Mouse (Mus musculus) megakaryocyte-erythroid progenitor cell, adult 5-6 weeks (primary cell): ENCODE results near the gene Nt5c2. TPM values are rescaled to one million over a fixed set of nuclear protein-coding genes. Genes with fewer than 3 reads are reported as not detected.
A peak's percentile ranks its signal among the peaks of the same experiment; 100 is the strongest.

Source experiments
- ATAC-seq: replicated peaks from 2 replicates; pipeline ENCODE4 v1.8.0; 2016; ENCODE audit warnings: mild to moderate bottlenecking, inconsistent platforms; ENCODE audit not compliant: severe bottlenecking, poor library complexity, low FRiP score, low TSS enrichment
- total RNA-seq, 2 experiments: library from RNA; stranded (forward) in 1 of 2; stranded (reverse) in 1 of 2; fragments of 200-1000, 215-1000 nt in 1 of 2; fragments of >200 nt in 1 of 2; fragmentation: Nextera tagmentation in 1 of 2; gene quantifications; 2 replicates each; pipeline ENCODE4 v1.2.3; 2014 to 2017

The Nt5c2 gene
- total RNA-seq, 2 experiments from 2014 or later: 87.1 to 142 TPM

- ATAC-seq: no peak
Measured at GRCm38 (mm10) chr19:46901323-46901722, 113.6 kb downstream of the Nt5c2 start.

DNA sequence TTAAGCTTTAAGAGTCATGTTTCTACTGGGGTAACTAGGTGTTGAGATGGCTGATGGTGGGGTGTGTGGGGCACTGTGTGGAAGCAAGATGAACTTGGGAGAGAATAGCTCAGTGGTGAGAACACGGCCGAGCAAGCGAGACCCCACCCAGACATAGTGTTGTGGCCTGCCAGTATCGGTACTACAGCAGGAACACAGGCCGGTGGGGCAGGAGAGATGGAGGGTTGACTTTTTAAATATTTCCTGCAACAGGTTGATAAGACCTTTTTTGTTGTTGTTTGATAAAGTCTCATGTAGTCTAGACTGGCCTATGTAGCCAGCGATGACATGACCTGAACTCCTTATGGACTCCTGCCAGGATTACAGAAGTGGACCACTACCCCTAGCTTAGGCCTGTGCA, 114.2 kb downstream of the Nt5c2 start:
- peak; percentile 83 for ATAC-seq

GRCm38 (mm10) chr19:46899871-46900270, 115.1 kb downstream of the Nt5c2 start:
- no peak for ATAC-seq

- ATAC-seq: no peak
Measured at GRCm38 (mm10) chr19:46899306-46899705, 115.6 kb downstream of the Nt5c2 start.

DNA sequence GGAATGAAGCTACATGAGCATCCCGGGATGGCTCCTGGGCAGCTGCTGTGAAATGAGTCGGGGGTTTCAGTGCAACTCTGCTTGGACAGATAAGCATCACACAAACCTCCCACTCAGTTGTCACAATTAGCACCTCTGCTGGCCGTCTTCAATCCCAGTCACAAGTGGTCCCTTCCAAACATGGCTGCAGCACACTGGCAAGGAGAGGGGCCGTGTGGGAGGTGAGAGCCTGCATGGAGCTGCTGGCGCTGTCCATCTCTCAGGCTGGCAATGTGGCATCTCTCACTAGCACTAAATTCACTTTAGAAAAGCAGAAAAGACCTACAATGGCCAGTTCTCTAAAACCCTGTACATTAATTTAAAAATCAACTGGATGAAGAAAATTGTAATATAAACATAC, 116.7 kb downstream of the Nt5c2 start:
- no peak for ATAC-seq

DNA sequence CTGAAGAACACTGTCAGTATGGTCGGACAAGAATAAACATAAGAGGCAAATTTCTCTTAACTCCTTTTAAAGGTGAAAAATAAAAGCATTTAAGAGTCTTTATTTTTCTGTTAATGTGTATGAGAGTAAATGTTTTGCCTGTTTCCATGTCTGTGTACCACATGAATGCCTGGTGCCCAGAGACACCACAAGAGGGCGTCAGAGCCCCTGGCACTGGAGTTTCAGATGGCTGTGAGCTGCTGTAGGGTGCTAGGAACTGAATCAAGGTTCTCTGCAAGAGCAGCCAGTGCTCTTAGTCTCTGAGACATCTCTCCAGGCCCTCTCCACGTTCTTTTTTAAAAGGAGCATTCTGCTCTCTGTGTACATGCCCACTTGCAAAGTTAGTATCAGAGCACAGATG, 117.8 kb downstream of the Nt5c2 start:
- no peak for ATAC-seq

GRCm38 (mm10) chr19:46893484-46893883, 121.5 kb downstream of the Nt5c2 start:
- ATAC-seq: no peak

DNA sequence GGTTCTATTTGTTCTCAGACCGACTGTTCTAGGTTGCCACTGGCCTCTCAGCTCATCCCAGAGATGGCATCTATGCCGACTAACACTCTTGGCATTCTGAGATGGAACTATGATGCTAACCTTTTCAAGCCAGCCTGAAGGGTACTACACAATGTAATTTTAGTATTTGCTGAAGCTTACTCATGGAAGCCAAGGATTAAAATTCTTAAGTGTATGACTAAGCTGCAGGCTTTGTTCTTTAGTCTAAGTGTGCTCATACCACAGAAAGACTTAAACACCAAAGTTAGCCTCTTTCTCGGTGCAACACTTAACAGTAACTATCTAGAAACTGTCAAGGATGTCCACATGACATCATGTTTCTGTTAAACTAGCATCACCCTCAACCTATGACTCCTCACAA, 122.1 kb downstream of the Nt5c2 start:
- no peak for ATAC-seq

- ATAC-seq: no peak
Measured at GRCm38 (mm10) chr19:46890657-46891056, 124.3 kb downstream of the Nt5c2 start.

DNA sequence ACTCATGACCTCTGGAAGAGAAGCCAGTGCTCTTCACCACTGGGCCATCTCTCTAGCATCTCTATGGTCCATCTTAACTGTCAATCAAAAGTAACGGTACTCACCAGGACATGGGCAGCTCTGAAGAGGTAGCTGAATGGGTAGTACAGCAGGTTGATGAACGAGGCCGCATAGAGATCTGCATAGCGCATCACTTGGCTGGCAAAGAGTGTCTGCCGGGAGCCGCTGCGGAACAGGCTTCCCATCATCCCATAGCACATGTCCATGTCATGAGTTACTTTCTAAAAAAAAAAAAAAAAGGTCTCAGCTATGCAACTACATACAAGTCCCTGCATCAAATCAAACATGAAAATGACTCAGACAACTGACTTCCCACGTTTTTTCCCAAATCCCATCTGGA, 125.3 kb downstream of the Nt5c2 start:
- no peak for ATAC-seq

GRCm38 (mm10) chr19:46887811-46888527, 127.0 kb downstream of the Nt5c2 start:
- peak; percentile 90 for ATAC-seq

DNA sequence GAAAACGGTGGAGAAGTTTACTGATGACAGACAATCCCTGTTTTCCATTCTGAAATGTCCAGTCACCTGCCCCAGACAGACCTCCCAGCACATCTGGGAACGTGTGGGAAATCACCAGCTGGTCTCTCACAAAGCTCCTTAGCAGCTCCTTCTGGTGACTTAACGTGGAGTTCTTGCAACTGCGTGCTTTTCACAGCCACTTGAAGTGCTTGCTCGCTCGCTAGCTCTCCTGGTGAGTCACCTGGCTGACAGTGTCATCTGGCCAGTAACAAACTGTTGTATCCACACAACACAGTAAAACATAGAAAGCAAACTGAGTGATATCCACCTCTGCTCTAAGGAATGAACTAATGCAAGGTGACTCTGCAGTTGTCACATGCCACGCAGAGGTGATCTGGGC, 128.1 kb downstream of the Nt5c2 start:
- no peak for ATAC-seq

GRCm38 (mm10) chr19:46885365-46885764, 129.6 kb downstream of the Nt5c2 start:
- no peak for ATAC-seq

- ATAC-seq: no peak
Measured at GRCm38 (mm10) chr19:46879876-46880275, 135.1 kb downstream of the Nt5c2 start.

GRCm38 (mm10) chr19:46878346-46878745, 136.6 kb downstream of the Nt5c2 start:
- no peak for ATAC-seq

GRCm38 (mm10) chr19:46877886-46878285, 137.1 kb downstream of the Nt5c2 start:
- ATAC-seq: no peak

DNA sequence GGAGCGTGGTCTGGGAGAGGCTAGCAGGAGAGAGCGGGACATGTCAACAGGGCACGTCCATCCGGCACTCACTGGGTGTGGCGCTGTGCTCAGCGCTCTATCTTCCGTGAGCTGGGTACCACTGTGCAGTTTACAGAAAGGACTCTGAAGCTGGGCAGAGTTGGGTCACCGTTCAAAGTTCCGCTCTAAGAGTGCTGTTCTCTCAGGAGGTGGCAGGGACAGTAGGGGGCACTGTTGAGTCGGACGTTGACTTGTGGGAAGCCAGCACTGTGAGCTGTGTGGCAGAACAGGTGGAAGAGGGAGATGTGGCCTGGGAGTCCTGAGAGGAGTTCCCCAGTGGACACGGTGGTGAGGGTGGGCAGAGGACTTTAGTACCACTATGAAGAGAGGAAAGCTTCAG, 139.2 kb downstream of the Nt5c2 start:
- ATAC-seq: peak; percentile 65

- ATAC-seq: no peak
Measured at GRCm38 (mm10) chr19:46873924-46874323, 141.0 kb downstream of the Nt5c2 start.

DNA sequence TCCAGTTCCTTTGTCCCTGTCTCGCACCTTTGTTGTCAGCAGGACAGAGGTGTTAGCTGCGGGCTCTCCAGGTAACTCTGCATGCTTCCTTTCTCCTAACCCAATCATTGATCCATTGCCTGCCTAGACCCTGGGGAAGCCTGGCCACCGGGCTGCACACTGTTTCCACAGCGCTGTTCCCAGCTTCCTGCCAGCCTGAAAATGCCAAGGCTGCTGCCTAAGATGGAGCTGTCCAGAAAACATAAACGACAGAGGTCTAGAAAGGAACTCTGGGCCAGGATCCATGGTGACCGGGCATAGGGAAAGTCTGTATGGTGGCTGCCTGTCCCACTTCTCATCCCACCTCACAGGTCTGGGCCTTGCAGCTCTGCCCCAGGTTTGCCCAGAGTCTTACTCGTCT, 143.3 kb downstream of the Nt5c2 start:
- no peak for ATAC-seq

- no peak for ATAC-seq
Measured at GRCm38 (mm10) chr19:46871096-46871495, 143.9 kb downstream of the Nt5c2 start.

DNA sequence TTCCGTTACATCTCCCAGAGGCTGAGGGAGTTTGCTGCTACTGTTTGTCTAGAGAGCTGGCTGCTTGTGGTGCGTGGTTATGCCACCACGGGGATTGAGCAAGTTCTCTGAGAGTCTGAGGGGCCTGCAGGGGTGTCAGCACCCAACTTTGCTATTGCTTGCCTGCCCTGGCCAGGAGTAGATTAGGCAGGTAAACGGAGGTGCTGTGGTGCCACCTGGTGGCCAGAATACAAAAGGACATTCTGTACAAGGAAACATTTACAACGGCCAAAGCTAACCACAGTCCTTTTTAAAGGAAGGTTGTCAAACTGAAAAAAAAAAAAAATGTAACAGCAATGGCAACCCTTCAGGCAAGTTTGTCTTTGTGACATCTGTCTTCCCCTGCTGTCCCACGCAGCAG, 145.4 kb downstream of the Nt5c2 start:
- ATAC-seq: peak; percentile 64

GRCm38 (mm10) chr19:46869049-46869448, 145.9 kb downstream of the Nt5c2 start:
- no peak for ATAC-seq
